Mouse (Mus musculus): ENCODE results near the gene Rnase1. TPM values are rescaled to one million over a fixed set of nuclear protein-coding genes. Genes with fewer than 3 reads are reported as not detected.

Gene Rnase1
- polyA plus RNA-seq, 1 experiment = 0.17 TPM

DNA sequence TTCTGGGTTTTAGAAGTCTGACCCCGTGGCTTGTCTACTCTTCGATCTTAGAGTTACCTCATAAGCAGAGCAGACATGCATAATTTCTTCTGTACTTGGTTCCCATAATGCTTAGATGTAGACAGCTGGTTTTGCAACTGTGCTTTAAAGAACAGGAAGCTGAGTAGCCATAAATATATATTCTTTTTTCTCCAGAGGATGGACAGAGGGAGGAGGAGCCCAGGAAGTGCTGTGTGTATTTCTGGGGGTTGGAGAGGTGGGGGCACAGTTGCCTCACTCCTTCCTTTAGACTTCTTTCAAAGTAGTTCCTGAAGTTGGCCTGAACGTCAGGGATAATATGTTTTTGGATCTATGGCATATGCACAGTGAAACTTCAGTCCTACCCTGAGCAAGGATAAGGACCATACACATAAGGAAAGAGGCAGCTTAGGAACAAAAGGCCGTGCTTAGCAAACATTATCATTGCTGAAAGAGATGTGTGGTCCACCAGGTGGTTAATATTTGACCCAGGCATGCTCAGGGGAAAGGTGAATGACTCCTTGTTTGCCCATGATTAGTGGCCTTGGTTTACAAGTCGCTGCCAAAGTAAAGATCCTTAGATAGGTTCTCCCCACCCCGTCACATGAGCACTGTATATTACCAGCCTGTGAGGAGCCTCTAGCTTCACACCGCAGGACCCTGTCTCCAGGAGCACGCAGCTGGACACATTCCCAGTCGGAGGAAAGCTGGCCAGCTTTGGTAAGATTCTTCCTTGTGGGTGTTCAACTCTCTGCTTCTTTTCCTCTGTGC is 50.7 kb downstream of the Rnase1 start:
- Histone ChIP-seq H3K4me2 (ENCODE audit: low read depth) (no peak overlapping the region), H3K79me2 (ENCODE audit: control insufficient read depth, insufficient read depth) (no peaks in the 10 kb centered on the region), H3K4me3 (no peak overlapping the region)

More for the DNA sequence above, 50.7 kb downstream of the Rnase1 start:
- H3K36me3 ChIP-seq (ENCODE audit: control insufficient read depth, insufficient read depth) = no peaks in the 10 kb centered on the region
- H3K27me3 ChIP-seq (ENCODE audit: control insufficient read depth, insufficient read depth, insufficient read length) = no peaks in the 10 kb centered on the region
- no peak overlapping the region for H3ac ChIP-seq (ENCODE audit: control insufficient read depth, insufficient read length)
- TF ChIP-seq TCF12 (IDR thresholded peaks at IDR 0.05; ENCODE audit: insufficient read depth, poor library complexity, severe bottlenecking) (no peak), MYOD1 (IDR thresholded peaks at IDR 0.05; ENCODE audit: control insufficient read depth in 1 of 3, insufficient read length in 2 of 3, low read depth in 2 of 3) (no peak), SRF (IDR thresholded peaks at IDR 0.05; ENCODE audit: control insufficient read depth, insufficient read length, low read depth) (no peak), REST (IDR thresholded peaks at IDR 0.05; ENCODE audit: insufficient read depth, insufficient read length) (no peak), CEBPB (IDR thresholded peaks at IDR 0.05; ENCODE audit: insufficient read depth, poor library complexity, severe bottlenecking) (no peak), POLR2A (IDR thresholded peaks at IDR 0.05; ENCODE audit: insufficient read length, low read depth) (no peak), USF1 (IDR thresholded peaks at IDR 0.05; ENCODE audit: low read depth) (no peak), E2F4 (IDR thresholded peaks at IDR 0.05; ENCODE audit: insufficient read depth) (no peak), MAX (IDR thresholded peaks at IDR 0.05; ENCODE audit: low read depth) (no peak), TCF3 (IDR thresholded peaks at IDR 0.05; ENCODE audit: insufficient read length, low read depth) (no peak), MYOG (IDR thresholded peaks at IDR 0.05; ENCODE audit: control insufficient read depth in 1 of 3, insufficient read depth in 1 of 3, insufficient read length in 2 of 3, low read depth in 2 of 3) (no peak)

Other genes starting within 250 kb of the Rnase1 start
- gene Klhl33, start 249.3 kb downstream of the Rnase1 start, polyA plus RNA-seq (2012; fragmentation: generic; extraction: Trizol) = 4.9 TPM
- gene Osgep, start 221.9 kb downstream of the Rnase1 start, polyA plus RNA-seq (2012; fragmentation: generic; extraction: Trizol) = 81.0 TPM
- 113 TPM for gene Apex1, start 221.8 kb downstream of the Rnase1 start, polyA plus RNA-seq (2012; fragmentation: generic; extraction: Trizol)
- gene Pip4p1, start 215.9 kb downstream of the Rnase1 start, polyA plus RNA-seq (2012; fragmentation: generic; extraction: Trizol) = 71.3 TPM
- 20.4 TPM for gene Pnp, start 215.7 kb downstream of the Rnase1 start, polyA plus RNA-seq (2012; fragmentation: generic; extraction: Trizol)
- gene Gm49342, start 202.3 kb downstream of the Rnase1 start, polyA plus RNA-seq (2012; fragmentation: generic; extraction: Trizol) = 11.9 TPM
- 0.08 TPM for gene Pnp2, start 190.8 kb downstream of the Rnase1 start, polyA plus RNA-seq (2012; fragmentation: generic; extraction: Trizol)
- gene Rnase10, start 139.0 kb downstream of the Rnase1 start, polyA plus RNA-seq (2012; fragmentation: generic; extraction: Trizol) = 0.10 TPM
- gene Rnase9, start 104.9 kb downstream of the Rnase1 start, polyA plus RNA-seq (2012; fragmentation: generic; extraction: Trizol) = not detected
- gene Rnase11, start 96.6 kb downstream of the Rnase1 start, polyA plus RNA-seq (2012; fragmentation: generic; extraction: Trizol) = not detected
- gene Rnase12, start 89.1 kb downstream of the Rnase1 start, polyA plus RNA-seq (2012; fragmentation: generic; extraction: Trizol) = not detected
- gene Olfr750, start 72.3 kb downstream of the Rnase1 start, polyA plus RNA-seq (2012; fragmentation: generic; extraction: Trizol) = not detected
- 17.8 TPM for gene Rnase4, start 55.7 kb downstream of the Rnase1 start, polyA plus RNA-seq (2012; fragmentation: generic; extraction: Trizol)
- 1.3 TPM for gene Ang, start 55.6 kb downstream of the Rnase1 start, polyA plus RNA-seq (2012; fragmentation: generic; extraction: Trizol)
- gene Eddm3b, start 32.4 kb downstream of the Rnase1 start, polyA plus RNA-seq (2012; fragmentation: generic; extraction: Trizol) = 0.05 TPM
- 0.12 TPM for gene Rnase6, start 22.9 kb downstream of the Rnase1 start, polyA plus RNA-seq (2012; fragmentation: generic; extraction: Trizol)
- gene Rnase2b, start 15.5 kb upstream of the Rnase1 start, polyA plus RNA-seq (2012; fragmentation: generic; extraction: Trizol) = not detected
- 1.4 TPM for gene Ang2, start 52.4 kb upstream of the Rnase1 start, polyA plus RNA-seq (2012; fragmentation: generic; extraction: Trizol)
- gene Ear14, start 56.6 kb upstream of the Rnase1 start, polyA plus RNA-seq (2012; fragmentation: generic; extraction: Trizol) = not detected
- gene Rnase2a, start 109.3 kb upstream of the Rnase1 start, polyA plus RNA-seq (2012; fragmentation: generic; extraction: Trizol) = 0.43 TPM
- not detected for gene Gm7247, start 215.0 kb upstream of the Rnase1 start, polyA plus RNA-seq (2012; fragmentation: generic; extraction: Trizol)

Measured in myocyte (in vitro differentiated cells).